Mouse (Mus musculus) adipocyte (in vitro differentiated cells): Measurements from ENCODE around the gene Otulin.

Experiments used
- DNase-seq: peaks from one replicate; pipeline ENCODE4 v3.0.0-alpha.2; 2016; ENCODE audit warnings: low spot score

The Otulin gene

GRCm38 (mm10) chr15:27550358-27550992, 80.0 kb downstream of the Otulin start:
- DNase-seq = no peak

GRCm38 (mm10) chr15:27549878-27550277, 80.6 kb downstream of the Otulin start:
- no peak for DNase-seq

- DNase-seq = no peak
Observed at GRCm38 (mm10) chr15:27549071-27549470, 81.4 kb downstream of the Otulin start.

- no peak for DNase-seq
Observed at GRCm38 (mm10) chr15:27548110-27548509, 82.4 kb downstream of the Otulin start.

GRCm38 (mm10) chr15:27545203-27545602, 85.3 kb downstream of the Otulin start:
- no peak for DNase-seq

GRCm38 (mm10) chr15:27539745-27540144, 90.7 kb downstream of the Otulin start:
- peak; percentile 88 for DNase-seq

- DNase-seq = peak; percentile 39
Observed at GRCm38 (mm10) chr15:27537519-27538223, 92.8 kb downstream of the Otulin start.

GRCm38 (mm10) chr15:27536771-27537170, 93.7 kb downstream of the Otulin start:
- peak; percentile 17 for DNase-seq

GRCm38 (mm10) chr15:27536186-27536585, 94.3 kb downstream of the Otulin start:
- DNase-seq = no peak

GRCm38 (mm10) chr15:27535681-27536080, 94.8 kb downstream of the Otulin start:
- no peak for DNase-seq

GRCm38 (mm10) chr15:27533036-27533435, 97.5 kb downstream of the Otulin start:
- DNase-seq = no peak

GRCm38 (mm10) chr15:27530023-27530422, 100.5 kb downstream of the Otulin start:
- DNase-seq = no peak

- no peak for DNase-seq
Observed at GRCm38 (mm10) chr15:27528896-27529295, 101.6 kb downstream of the Otulin start.

- peak; percentile 73 for DNase-seq
Observed at GRCm38 (mm10) chr15:27525233-27526005, 105.1 kb downstream of the Otulin start.

- no peak for DNase-seq
Observed at GRCm38 (mm10) chr15:27519857-27520256, 110.6 kb downstream of the Otulin start.

- DNase-seq = no peak
Observed at GRCm38 (mm10) chr15:27518026-27518425, 112.5 kb downstream of the Otulin start.

GRCm38 (mm10) chr15:27516927-27517326, 113.6 kb downstream of the Otulin start:
- DNase-seq = no peak

GRCm38 (mm10) chr15:27508982-27509381, 121.5 kb downstream of the Otulin start:
- DNase-seq = no peak

- no peak for DNase-seq
Observed at GRCm38 (mm10) chr15:27508169-27508568, 122.3 kb downstream of the Otulin start.

- DNase-seq = no peak
Observed at GRCm38 (mm10) chr15:27506893-27507596, 123.4 kb downstream of the Otulin start.

GRCm38 (mm10) chr15:27506127-27506886, 124.2 kb downstream of the Otulin start:
- peak; percentile 35 for DNase-seq
